Mouse (Mus musculus) layer of hippocampus, adult 18-20 months (tissue): ENCODE data around the gene Gdf1. TPM values are rescaled to one million over a fixed set of nuclear protein-coding genes. Genes with fewer than 3 reads are reported as not detected.
A peak's percentile ranks its signal among the peaks of the same experiment; 100 is the strongest.

ENCODE experiments used
- DNase-seq, 2 experiments: peaks; one replicate each; pipeline ENCODE4 v3.0.0; 2022; ENCODE audit warnings: low spot score in 2 of 2
- long read RNA-seq: library from polyadenylated mRNA; stranded (forward); transcript quantifications from one replicate; pipeline ENCODE4 v2.0.0, GENCODE M21; 2021
- total RNA-seq, 2 experiments: library from RNA; stranded (reverse); gene quantifications; 2 replicates each; pipeline ENCODE4 v1.2.3; 2021

Gdf1 gene
- 10 to 100 TPM; 15.1 to 18.2 TPM for total RNA-seq
- long read RNA-seq, transcript Gdf1-201 (2 exons, 1,349 nt), result major isoform, 11 of 11 reads
- long read RNA-seq, partial matches to known transcripts, result 0 of 11 reads
- long read RNA-seq, other reads (novel, unspliced or antisense), result 0 of 11 reads

DNA sequence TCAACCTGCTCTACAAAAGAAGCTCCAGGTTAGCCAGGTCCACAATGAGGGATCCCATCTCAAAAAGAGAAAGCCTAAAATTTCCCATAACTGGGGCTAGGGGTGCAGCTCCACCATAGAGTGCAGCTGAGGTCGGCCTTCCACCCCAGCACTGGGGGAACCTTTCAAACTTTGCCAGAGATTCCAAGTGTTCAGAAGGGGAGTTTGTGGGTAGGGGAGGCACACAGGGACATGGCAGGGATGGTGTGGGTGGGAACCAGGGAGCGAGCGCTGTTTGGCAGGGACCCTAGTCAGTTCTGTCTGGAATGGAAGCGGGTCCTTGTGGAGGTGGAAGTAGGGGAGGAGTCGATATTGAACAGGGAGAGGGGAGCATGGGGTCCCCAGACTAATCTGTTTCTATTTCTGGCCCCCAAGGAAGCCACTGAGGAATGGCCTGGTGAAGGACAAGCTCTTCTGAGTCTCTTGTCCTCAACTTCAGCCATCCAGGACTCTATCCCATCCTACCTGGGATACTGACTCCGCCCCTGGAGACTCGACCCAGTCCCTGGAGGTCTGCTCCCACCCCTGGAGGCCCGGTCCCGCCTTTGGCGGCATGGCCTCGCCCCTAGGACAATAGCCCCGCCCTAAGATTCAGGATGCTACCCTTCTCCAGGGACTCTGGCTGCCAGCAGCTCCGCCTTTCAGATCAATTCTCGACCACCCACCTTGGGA, at the start of gene Gdf1:
Gene Gdf1, plus strand, starts transcription at position 694 of the 711 bp plus-strand sequence.
- DNase-seq, result no peak

DNA sequence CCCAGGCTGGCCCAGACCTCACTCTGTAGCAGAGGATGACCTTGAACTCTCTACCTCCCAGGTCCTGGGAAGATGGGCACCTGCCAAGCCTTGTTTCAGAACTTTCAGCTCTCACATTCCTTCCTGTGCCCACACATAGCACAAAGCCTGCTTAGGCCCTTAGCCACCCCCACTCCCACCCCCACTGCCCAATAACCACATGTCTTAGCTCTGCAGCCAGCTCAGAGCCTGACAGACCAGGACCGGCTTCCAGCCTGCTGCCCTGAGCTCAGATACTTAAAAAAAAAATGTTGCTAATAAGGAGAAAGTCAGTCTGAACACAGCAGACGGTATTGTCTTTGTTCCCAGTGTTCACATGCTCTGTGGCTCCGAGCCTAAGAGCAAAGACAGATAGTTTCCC, 48.6 kb upstream of the Gdf1 start:
- DNase-seq, result peak in 1 of 2 experiments; percentile 60

DNA sequence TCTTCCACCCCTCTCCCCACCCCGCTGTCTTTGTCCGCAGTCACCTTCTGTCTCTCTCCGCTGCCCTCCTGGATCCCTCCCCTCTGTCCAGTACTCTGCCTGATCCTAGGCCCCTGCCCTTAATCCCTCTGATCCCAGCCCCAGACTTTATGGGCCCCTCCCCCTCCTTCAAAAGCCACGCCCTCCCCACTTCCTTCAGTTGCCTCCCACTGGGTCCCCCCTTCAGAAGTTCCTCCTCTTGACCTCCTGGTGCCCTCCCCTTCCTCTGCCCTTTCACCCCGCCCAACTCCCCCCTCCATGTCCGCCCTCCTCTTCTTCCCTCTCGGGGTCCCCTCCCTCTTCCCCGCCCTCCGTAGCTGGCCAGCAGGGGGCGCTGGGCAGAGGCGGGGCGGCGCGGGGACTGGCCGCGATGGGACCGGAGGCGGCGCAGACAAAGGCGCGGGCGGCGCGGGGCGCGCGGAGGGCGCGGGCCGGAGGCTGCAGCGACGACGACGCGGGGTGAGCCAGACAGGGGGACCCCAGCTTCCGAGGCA, 46.9 kb upstream of the Gdf1 start, which contains the start of gene Homer3:
Gene Homer3, plus strand, starts transcription at position 225 of the 533 bp plus-strand sequence.
- peak; percentile 67 to 82 for DNase-seq

DNA sequence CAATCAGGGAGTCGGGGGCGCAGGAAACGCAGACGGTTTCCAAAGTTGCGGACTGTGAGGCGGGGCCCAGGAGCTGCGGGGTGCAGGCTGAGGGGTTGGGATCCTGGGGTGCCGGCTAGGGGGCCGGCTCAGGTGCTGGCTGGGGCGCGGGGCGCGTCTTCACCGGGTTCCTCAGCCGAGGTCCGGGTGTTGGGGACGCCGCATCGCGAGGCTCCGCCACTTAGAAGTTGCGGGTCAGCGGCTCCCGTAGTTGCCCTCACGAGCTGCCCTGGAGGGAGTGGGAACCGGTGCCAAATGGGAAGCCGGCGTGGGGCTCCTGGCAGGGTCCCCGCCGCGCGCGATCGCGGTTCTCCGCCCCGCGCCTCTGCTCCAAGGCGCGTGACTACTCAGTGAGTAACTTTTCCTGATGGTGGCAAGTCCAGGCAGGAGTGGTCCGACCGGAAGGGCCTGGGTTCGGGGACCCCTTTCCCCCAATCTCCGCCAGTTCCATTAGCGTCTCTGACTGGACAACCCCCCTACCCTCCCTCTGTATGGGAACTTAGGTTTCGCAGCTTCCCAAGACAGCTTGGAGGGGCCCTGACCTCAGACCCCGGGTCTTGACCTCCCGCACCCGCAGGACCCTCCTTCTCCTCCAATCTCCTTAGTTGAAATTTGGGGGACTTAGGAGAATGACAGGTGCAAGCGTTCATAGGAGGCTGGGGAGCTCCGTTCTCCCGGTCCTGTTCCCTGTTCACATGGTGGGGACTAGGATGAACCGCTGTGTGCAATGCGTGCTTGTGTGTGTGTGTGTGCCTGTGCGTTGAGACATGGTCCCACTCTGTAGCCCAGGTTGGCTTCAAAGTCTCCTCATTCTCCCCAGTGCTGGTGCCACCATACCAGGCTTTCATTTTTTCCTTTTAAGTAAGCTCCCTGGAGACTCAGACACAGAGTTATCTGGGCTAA, 46.2 kb upstream of the Gdf1 start:
- no peak for DNase-seq

DNA sequence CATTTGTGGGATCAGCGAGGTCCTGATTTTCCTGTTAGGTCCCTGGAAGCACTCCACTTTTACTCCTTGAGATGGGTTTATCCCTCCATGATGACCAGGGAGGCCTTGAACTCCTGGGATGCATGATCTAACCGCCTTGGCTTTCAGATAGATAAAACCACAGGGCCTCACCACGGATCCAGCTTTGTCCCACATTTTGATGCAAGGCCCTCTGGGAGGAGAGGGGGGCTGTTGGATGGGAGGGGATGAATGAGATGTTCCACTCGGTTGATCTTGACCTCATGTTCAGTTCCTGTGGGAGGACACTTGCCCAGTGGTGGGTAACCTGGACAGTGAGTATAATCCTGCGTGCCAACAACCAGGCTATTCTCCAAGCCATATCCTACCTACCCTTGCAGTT, 45.2 kb upstream of the Gdf1 start:
- no peak for DNase-seq

DNA sequence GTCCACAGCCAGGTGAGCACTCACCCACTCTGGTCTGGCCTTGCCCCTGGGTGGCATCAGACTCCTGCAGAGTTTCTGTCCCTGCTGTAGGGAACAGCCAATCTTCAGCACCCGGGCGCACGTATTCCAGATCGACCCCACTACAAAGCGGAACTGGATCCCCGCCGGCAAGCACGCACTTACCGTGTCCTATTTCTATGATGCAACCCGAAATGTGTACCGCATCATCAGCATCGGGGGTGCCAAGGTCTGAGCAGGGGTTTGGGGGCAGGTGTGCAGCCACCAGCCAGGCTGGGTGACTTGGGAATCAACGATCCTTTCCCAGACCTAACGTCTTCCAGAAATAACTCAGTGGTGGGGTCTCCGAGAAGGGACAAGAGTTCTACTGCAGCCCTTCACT, 44.3 kb upstream of the Gdf1 start:
- DNase-seq, result no peak

DNA sequence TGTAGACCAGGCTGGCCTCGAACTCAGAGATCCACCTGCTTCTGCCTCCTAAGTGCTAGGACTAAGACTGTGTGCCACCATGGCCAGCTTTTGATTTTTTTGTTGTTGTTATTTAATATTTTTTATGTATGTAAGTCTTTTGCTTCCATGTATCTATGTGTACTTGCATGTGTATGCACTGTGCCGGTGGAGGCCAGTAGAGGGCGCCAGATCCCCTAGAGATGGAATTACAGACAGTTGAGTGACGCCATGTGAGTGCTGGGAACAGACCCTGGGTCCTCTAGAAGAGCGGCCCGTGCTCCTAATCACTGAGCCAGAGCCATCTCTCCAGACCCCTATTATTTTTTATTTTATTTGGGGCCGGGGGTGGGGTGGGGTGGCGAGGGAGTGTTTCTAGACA, 42.9 kb upstream of the Gdf1 start:
- DNase-seq, result no peak

DNA sequence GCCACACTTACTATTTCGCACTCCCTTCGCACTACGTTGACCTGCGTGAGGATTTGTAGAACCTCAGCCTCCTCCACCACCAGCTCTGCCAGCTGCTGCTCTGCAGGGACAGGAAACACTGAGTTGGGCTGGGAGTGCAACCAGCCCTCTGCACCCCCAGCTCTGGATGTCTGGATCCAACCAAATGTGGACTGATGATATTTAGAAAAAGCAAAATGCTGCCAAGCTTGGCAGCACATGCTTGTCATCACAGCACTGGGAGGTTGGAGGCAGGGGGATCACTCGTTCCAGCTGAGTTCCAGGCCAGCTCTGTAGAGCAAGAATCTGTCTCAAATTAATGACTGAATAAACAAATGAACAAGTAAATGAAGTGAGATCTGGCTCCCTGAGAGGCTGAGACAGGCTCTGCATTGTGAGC, 35.6 kb upstream of the Gdf1 start:
- peak; percentile 56 to 74 for DNase-seq

DNA sequence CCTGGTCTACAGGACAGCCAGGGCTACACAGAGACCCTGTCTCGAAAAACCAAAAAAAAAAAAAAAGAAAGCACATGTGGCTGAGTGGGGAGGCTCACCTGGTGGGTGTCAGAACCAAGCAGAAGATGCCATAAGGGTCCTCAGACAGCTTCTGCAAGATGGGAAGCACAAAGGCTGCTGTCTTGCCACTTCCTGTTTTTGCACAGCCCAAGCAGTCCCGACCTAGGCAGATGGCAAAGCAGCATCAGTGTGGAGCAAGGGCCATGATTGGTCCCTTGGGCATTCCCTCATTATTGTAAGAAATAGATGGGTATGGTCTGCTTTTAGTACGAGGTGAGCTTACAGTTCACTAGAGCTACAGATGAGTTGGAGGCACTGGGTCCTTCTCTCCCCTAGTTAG, 28.7 kb upstream of the Gdf1 start:
- no peak for DNase-seq

DNA sequence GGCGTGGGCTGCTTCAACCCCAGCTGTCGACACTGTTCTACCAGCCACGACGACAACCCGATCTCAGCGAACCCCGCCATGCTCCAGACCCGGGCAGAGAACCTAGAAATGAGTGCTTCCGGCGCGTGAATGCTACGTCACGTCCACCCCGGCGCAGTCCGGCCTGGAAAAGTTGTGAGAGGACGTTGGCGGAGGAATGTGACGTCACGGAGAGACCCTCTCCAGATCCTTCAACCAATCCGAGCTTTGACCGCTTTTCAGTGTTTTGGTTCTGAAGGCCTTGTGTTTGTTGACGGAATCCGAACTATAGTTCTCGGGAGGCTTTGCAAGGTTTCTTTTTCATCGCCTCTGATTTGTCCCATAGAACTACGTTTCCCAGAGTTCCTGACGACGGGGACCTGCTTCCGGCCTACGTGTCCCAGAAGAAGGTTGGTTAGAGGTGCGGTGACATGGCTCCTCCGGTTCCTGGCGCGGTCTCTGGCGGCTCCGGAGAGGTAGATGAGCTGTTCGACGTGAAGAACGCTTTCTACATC, 27.2 kb upstream of the Gdf1 start, which contains the start of the genes Ddx49 and Cope:
Gene Ddx49, minus strand, starts transcription at position 132 of the 533 bp plus-strand sequence.
Gene Cope, plus strand, starts transcription at position 161 of the 533 bp plus-strand sequence.
- peak; percentile 91 to 98 for DNase-seq

DNA sequence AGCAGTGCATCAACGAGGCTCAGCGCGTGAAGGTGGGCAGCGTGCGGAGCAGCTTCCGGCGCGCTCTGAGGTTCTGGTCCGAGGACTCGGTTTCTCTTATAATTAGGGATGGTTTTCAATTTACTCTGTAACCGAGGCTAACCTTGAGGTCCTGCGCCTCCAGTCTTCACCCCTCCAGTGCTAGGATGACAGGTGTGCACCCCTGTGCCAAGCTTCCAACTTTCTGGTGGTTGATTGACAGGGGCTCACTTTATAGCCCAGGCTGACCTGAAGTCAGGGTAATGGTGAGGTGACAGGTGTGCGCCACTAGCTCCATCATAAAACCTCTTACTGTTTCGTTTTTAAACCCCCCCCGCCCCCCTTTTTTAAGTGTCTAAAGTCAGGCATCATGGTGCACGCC, 26.7 kb upstream of the Gdf1 start:
- no peak for DNase-seq

DNA sequence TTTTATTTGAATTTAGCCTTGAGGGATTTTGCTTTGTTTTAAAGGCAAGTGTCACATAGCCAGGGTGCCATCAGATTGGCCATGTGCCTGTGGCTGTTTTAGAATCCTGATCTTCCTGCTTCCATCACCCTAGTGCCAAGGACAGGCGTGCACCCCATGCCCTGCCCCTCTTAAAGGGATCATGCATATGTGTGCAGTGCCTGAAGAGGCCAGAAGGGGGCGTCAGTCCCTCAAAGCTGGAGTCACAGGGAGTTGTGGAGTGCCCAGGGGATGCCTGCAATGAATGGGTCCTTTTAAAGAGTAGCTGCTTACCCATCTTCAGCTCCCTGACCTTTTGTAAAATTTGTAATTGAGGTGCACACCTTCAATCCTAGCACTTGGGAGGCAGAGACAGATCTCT, 20.3 kb upstream of the Gdf1 start:
- DNase-seq, result no peak

DNA sequence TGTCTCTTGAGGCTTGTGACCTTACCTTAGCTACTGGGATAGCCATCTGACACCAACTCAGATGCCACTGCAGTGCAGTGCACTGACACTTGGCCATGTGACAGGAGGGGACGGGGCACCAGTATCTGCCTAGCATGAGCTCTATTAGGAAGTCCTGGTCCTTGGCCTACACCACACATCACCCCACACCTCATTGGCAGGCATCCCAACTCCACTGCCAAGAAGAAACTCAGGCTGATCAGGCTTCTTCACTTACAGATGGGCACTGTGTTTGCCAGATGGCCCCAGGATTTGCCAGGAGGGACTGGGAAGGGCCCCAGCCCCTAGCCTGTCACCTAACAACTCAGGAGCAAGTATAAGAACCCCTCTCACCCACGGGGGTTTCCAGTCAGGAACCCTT, 16.2 kb upstream of the Gdf1 start:
- no peak for DNase-seq

DNA sequence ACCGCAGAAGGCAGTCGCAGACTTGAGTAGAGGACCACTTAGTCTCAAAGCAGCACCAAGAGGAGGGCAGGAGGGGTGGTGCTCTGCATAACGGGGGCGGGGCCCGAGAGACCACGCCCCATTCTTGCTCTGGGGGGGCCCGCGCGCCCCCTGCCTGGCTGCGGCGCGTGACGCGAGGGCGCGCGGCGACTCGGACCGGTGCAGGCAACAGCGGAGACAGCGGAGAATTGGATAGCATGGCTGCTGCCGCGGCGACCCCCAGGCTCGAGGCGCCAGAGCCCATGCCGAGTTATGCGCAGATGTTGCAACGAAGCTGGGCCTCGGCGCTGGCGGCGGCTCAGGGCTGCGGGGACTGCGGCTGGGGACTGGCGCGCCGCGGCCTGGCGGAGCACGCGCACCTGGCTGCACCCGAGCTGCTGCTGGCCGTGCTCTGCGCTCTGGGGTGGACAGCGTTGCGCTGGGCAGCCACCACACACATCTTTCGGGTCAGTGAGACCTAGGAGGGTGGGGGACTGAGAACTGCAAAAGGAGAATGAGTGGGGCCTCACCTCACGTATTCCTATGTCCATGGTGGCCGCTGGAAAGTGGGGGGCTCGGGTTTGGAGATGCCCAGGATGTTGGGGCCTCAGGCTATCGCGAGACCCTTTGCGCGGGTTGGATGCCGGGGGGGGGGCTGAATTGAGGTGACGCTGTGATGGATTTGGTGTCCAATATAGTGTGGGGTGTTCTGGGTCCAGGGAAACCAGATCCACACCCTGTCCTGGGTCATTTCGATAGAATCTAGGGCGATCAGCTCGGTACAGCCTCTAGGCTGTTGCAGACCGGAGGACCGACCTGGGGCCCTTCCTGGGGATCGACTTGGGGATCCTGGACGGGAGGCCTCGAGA, 13.8 kb upstream of the Gdf1 start, which contains the start of gene Cers1:
Gene Cers1, plus strand, starts transcription at position 152 of the 887 bp plus-strand sequence.
- DNase-seq, result peak; percentile 82 to 92

DNA sequence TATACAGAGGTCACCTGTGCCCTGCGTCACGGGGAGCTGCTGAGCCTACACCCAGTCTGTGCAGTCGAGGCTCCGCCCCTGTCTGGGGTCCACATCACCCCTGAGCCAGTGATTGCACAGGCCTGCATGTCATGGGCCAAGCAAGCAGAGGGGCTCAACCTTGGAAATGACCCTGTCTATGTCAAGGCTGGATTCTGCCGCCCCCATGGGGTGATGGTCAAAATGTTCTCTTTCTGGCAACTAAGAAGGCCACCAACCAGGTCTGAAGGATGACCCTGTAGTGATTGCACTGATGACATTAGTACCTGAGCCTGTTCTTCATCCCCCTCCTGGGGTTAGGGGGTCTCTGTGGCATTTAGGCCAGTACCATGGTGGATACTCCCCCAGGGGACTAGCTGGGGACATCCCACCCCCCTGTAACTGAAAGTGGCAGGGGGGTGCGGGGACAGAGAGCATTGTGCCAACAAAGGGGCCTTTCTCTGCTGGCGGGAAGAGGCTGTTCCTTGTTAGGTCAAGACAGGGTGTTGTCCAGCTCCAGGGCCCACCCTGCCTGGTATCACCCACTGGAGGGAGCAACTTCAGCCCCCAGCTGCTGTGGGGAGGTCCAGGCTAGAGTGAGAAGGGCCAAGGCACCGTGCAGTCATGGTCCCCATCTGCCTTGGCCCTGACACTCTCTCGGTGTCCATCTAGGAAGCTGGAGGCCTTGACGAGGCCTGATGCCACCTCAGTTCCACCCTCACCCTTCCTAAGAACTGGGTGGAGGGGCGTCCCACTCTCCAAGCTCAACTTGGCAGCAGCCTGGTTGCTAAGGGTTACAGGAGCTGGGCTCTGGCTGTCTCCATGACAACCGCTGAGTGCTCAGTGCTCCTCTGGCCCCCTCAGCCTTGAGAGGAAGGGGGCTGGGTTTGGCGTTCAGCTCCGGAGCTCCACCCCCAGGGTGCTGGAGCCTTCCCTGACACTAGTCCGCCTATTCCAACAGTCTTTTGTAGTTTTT, 12.8 kb upstream of the Gdf1 start:
- DNase-seq, result peak; percentile 89 to 95

DNA sequence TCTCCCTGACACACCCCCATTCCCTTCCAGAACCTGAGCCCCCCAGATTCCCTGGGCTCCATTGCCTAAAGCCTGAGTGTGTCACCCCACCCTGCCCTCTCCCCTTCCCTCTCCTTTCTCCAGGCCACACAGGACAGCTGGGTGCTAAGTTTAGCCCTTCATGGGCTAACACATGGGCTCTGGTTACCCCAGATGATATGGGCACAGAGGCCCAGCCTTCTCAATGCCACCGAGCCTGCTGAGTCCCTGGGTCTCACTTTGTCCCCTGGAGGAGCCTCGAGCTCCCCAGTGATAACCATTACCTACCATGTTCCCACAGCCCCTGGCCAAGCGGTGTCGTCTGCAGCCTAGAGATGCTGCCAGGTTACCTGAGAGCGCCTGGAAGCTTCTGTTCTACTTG, 11.7 kb upstream of the Gdf1 start:
- DNase-seq, result no peak

DNA sequence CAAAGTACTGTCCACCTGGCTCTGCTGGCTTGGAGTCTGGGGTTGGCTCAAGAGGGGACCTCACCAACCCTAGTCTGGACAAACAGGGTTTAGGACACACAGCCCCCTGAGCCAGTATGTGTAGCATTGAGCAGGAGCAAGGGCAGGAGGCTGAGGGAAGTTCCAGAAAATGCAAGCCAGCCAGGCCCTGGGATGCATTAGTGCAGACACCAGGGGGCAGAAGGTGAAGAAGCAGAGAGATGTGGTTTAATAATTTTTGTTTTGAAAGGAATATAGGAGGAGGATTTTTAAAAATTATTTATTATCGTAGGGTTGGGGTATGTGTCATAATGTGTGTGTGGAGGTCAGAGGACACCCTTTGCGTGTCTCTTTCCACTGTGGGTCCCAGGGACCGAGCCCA, 5.9 kb upstream of the Gdf1 start:
- no peak for DNase-seq

DNA sequence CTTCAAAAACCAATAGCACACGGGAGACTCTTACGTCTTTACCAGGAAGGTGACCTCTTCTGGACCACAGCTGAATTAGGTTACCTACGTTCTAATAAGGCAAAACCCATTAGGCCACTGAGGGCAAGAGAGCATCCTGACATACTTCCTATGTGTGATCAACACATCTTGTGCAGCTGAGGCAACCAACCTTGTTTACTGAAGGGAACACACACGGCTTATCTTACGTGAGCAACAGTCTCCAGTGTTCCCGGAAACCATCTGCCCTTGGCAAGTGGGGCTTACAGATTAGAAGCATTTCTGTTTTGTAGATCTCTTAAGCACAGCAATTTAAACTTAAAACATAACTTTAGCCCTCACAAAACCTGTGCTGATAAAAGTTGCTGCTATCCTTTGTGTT, 2.1 kb upstream of the Gdf1 start:
- DNase-seq, result no peak
